Mouse (Mus musculus): Measurements from ENCODE around the gene Vmn2r62. TPM values are rescaled to one million over a fixed set of nuclear protein-coding genes. Genes with fewer than 3 reads are reported as not detected.

Gene Vmn2r62
- polyA plus RNA-seq (2017; shearing (Covaris generic)), result not detected

DNA sequence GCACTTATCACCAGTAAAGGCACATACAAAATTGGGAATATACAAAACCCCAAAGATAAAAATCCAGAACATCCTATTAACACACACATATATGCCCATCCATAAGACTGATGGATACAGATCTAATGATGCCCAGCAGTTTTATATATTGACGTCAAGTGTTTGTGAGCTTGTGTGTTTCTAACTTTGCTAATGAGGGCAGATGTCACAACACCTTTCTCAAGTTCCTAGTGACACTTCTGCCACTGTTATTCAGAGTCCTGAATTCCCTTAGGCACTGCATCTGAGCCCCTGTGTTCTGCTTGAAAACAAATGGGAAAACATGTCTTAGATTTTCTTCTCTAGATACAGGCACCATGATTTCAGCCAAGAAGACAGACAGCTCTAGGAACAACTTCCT, at the start of gene Vmn2r62:
Gene Vmn2r62, minus strand, starts transcription at position 101 of the 400 bp plus-strand sequence.

DNA sequence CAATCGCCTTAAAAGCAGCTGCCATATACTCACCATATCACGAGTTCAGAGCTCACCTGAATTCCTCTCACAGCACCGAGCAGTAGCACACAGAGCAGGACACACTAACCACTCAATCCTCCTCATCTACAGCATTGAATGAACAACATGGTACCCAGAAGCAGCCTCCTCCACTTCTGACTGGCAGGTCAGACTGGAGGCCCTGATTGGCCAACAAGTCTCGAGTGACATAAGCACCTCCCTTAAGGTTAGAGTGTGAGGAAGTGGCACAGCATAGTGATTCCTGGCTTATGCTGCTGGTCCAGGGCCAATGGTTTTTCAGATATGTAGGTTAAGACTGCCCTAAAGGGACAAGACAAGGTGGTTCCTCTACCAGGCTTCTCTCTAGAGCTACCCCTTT, 66.4 kb downstream of the Vmn2r62 start, which contains the start of gene Gm17067:
Gene Gm17067, minus strand, starts transcription at position 101 of the 400 bp plus-strand sequence.

Other genes with a start within 250 kb of the Vmn2r62 start
- gene Gm21028, start 214.9 kb downstream of the Vmn2r62 start, polyA plus RNA-seq (2017; shearing (Covaris generic)), result not detected
- not detected for gene Zfp977, start 201.0 kb downstream of the Vmn2r62 start, polyA plus RNA-seq (2017; shearing (Covaris generic))
- gene Zfp976, start 150.9 kb downstream of the Vmn2r62 start, polyA plus RNA-seq (2017; shearing (Covaris generic)), result 2.4 TPM
- gene Zfp975, start 100.8 kb downstream of the Vmn2r62 start, polyA plus RNA-seq (2017; shearing (Covaris generic)), result 3.6 TPM
- gene Gm17067, start 66.5 kb downstream of the Vmn2r62 start, polyA plus RNA-seq (2017; shearing (Covaris generic)), result not detected
- gene Gm2381, start 73.7 kb upstream of the Vmn2r62 start, polyA plus RNA-seq (2017; shearing (Covaris generic)), result not detected
- not detected for gene Vmn2r63, start 140.3 kb upstream of the Vmn2r62 start, polyA plus RNA-seq (2017; shearing (Covaris generic))
- gene Gm9268, start 225.2 kb upstream of the Vmn2r62 start, polyA plus RNA-seq (2017; shearing (Covaris generic)), result not detected

All from CD4-positive, CD25-positive, alpha-beta regulatory T cell, adult 9 weeks (primary cell).